Mouse (Mus musculus) left cerebral cortex, adult 9 months (tissue): Measurements from ENCODE around the gene Gm38431.

ENCODE experiments used
- DNase-seq, 2 experiments: peaks; one replicate each; pipeline ENCODE4 v3.0.0; 2022; ENCODE audit warnings: low spot score in 2 of 2

The Gm38431 gene

DNA sequence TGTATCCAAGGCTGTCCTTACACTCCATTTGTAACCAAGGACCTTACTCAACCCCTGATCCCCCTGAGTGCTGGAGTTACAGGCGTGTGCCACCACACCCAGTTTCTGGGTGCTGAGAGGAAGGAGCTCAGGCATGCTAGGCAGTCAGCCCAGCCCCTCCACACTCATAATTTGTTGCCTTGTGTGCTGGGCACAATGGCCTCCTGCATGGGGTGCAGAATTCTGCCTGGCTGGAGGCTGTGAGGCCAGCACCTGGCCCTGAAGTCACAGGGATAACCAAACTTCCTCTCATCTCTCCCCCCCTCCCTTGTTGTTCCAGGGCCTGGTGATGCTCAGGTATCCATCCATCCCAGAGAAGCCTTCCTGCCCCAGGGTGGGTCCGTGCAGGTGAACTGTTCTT, 73.2 kb downstream of the Gm38431 start:
- no peak for DNase-seq
